Mouse (Mus musculus) stomach, postnatal 0 days (tissue): ENCODE data around the gene Pbx2.

ENCODE experiments used
- CTCF ChIP-seq: IDR thresholded peaks from 2 replicates; pipeline ENCODE4 v1.5.1; 2016; ENCODE audit warnings: antibody characterized with exemption, low read depth, mild to moderate bottlenecking, moderate library complexity
- EP300 ChIP-seq: optimal IDR thresholded peaks from 2 replicates; pipeline ENCODE3; 2016; ENCODE audit warnings: antibody characterized with exemption

DNA sequence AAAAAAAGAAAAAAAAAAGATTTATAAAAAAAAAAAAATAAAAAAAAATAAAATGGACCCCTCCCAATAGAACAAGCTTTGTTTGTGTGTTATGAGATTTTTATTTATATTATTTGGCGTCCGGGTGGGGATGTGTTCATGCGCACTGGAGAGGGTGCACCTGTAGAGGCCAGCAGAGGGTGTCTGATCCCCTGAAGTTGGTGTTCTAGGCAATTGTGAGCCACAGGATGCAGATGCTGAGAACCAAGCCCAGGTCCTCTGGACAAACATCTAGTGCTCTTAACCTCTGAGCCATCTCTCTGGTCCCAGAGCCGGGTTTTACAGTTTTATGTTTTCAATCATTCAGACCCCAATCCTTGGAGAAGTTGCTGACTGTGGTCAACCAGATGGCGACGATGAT, 30.6 kb upstream of the Pbx2 start:
- TF ChIP-seq CTCF (peak; percentile 23; the same call in 1 of the 2 replicates), EP300 (no peak)
